Mouse (Mus musculus): Measurements from ENCODE around the gene Ubash3a. TPM values are rescaled to one million over a fixed set of nuclear protein-coding genes. Genes with fewer than 3 reads are reported as not detected.

The Ubash3a gene
- total RNA-seq, 2 experiments from 2014 or later, result not detected

Other genes with a start within 250 kb of the Ubash3a start
- 1 to 10 TPM; 5.1 to 8.5 TPM for gene Abcg1, start 150.2 kb upstream of the Ubash3a start, total RNA-seq (2021)
- not detected for gene Tff3, start 78.2 kb upstream of the Ubash3a start, total RNA-seq (2021)
- not detected for gene Tff2, start 63.6 kb upstream of the Ubash3a start, total RNA-seq (2021)
- gene Tff1, start 42.6 kb upstream of the Ubash3a start, total RNA-seq (2021), result not detected
- gene Tmprss3, start 8.9 kb upstream of the Ubash3a start, total RNA-seq (2021), result not detected
- 1 to 10 TPM; 1.0 to 1.2 TPM for gene Rsph1, start 69.5 kb downstream of the Ubash3a start, total RNA-seq (2021)
- gene Slc37a1, start 78.9 kb downstream of the Ubash3a start, total RNA-seq (2021), result 10 to 100 TPM; 11.1 to 12.5 TPM
- 1 to 10 TPM; 5.2 to 6.1 TPM for gene Pde9a, start 178.3 kb downstream of the Ubash3a start, total RNA-seq (2021)